Mouse (Mus musculus): ENCODE data around the gene Nbea.

DNA sequence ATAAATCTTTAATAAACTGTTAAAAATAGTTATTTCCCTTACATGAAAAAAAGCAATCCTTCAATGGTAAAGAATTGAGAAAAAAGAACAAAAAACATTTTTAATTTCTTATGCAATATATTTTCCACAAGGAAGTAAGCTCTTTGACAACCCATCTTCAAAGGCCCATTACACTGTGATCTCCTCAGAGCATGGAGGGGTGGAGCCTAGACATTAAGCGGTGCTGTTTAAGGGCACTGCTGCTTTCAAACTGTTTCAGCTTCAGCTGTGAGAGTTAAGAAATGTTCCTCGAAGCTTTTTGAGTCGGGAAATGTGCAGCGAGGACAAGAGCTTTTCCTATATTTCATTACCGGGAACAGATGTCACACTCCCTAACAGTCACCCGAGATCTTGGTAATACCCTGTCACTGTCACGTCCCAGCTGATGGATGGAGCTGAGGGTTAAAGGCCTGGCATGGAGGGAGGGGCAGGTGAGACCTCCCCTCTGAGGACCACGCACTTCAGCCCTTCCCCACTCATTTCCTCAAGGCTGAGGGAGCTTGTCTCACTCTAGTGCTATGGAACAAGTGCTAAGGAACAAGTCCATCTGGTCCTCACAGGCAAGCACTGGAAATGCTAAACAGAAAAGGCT lies 547.8 kb downstream of the Nbea start:
- TF ChIP-seq CTCF (IDR thresholded peaks at IDR 0.05; ENCODE audit: borderline replicate concordance, control insufficient read depth, extremely low read depth, insufficient read depth, low read length, poor library complexity) (no peak), POLR2A (IDR thresholded peaks at IDR 0.05; ENCODE audit: control insufficient read depth, extremely low read depth, insufficient read depth, low read length, poor library complexity) (no peak)
